In genomic region chr11:87108755-87109518, GRCm38 (mm10) we compare ENCODE assay signal across 8 mouse cellular contexts. TPM values are rescaled to one million over a fixed set of nuclear protein-coding genes. Genes with fewer than 3 reads are reported as not detected.
A peak's percentile ranks its signal among the peaks of the same experiment; 100 is the strongest.
DNase-seq lines count a peak whose midpoint lies in the region; ATAC-seq lines count a peak whose summit lies in the region.

Gene Ska2 (plus strand): TSS chr11:87109234.

- H3K9ac ChIP-seq in heart, embryonic 14.5 days (ENCODE audit: low read length) = peak within 1 kb of the TSS; percentile 86
- H3K9ac ChIP-seq in liver, embryonic 13.5 days = peak within 1 kb of the TSS; percentile 96
- peak within 1 kb of the TSS; percentile 86 for H3K9ac ChIP-seq in stomach, embryonic 16.5 days (ENCODE audit: low read length)

- peaks cover 43% of the 10 kb centered on the region for H3K36me3 ChIP-seq in heart, embryonic 14.5 days (ENCODE audit: control insufficient read depth, insufficient read depth, low read length)
- peaks cover 40% of the 10 kb centered on the region for H3K36me3 ChIP-seq in liver, embryonic 13.5 days
- no peaks in the 10 kb centered on the region for H3K36me3 ChIP-seq in stomach, embryonic 16.5 days (ENCODE audit: control insufficient read depth, insufficient read depth, low read length)

- DNase-seq in c-Kit-negative CD71-positive TER-119-positive erythroid progenitor cells, embryonic 14.5 days (ENCODE audit: low read depth, low spot score) = peak; percentile 99
- peak; percentile 100 for DNase-seq in fibroblast of lung, adult 2 months (ENCODE audit: low read depth)
- DNase-seq in kidney, postnatal 14 days = peak; percentile 98
- peak; percentile 97 for DNase-seq in liver, embryonic 13.5 days
- peak; percentile 96 for DNase-seq in neural tube, embryonic 10.5 days (ENCODE audit: extremely low spot score, low spot score)

- H3K9me3 ChIP-seq in heart, embryonic 14.5 days (ENCODE audit: control insufficient read depth, low read length) = no peaks in the 10 kb centered on the region
- H3K9me3 ChIP-seq in liver, embryonic 13.5 days (replicated peaks) = no peaks in the 10 kb centered on the region
- no peaks in the 10 kb centered on the region for H3K9me3 ChIP-seq in stomach, embryonic 16.5 days (replicated peaks; ENCODE audit: control insufficient read depth, low read length)

- H3K4me2 ChIP-seq in heart, embryonic 14.5 days (ENCODE audit: low read length) = peak within 1 kb of the TSS; percentile 75
- peak within 1 kb of the TSS; percentile 72 for H3K4me2 ChIP-seq in liver, embryonic 13.5 days
- H3K4me2 ChIP-seq in stomach, embryonic 16.5 days (ENCODE audit: low read depth, low read length) = peak within 1 kb of the TSS; percentile 68

- H3K27ac ChIP-seq in heart, embryonic 14.5 days (replicated peaks in 1 of 2; ENCODE audit: control insufficient read depth in 1 of 2, insufficient read depth in 1 of 2, low read depth in 2 of 2, low read length in 2 of 2) = peak within 1 kb of the TSS; percentile 93 to 97
- peak within 1 kb of the TSS; percentile 88 for H3K27ac ChIP-seq in liver, embryonic 13.5 days
- H3K27ac ChIP-seq in stomach, embryonic 16.5 days (ENCODE audit: low read length) = peak within 1 kb of the TSS; percentile 96

- peak within 1 kb of the TSS; percentile 75 to 87 for H3K4me3 ChIP-seq in heart, embryonic 14.5 days (ENCODE audit: control insufficient read depth in 1 of 2, insufficient read depth in 1 of 2, low read depth in 1 of 2, low read length in 2 of 2)
- H3K4me3 ChIP-seq in liver, embryonic 13.5 days (replicated peaks) = peak within 1 kb of the TSS; percentile 96
- H3K4me3 ChIP-seq in stomach, embryonic 16.5 days (replicated peaks; ENCODE audit: low read length) = peak within 1 kb of the TSS; percentile 68

- whole genome bisulfite sequencing in heart, embryonic 14.5 days = under 1% methylated on average over 40 of the region's 40 CpGs
- WGBS in liver, embryonic 13.5 days (ENCODE audit: insufficient replicate concordance) = under 1% methylated on average over 40 of the region's 40 CpGs
- under 1% methylated on average over 40 of the region's 40 CpGs for WGBS in stomach, embryonic 16.5 days

- ATAC-seq in CD4-positive, CD25-positive, alpha-beta regulatory T cell, adult 4 months = peak; percentile 90
- ATAC-seq in heart, embryonic 14.5 days (ENCODE audit: insufficient number of reproducible peaks, insufficient read depth, low FRiP score, low read depth) = peak; percentile 99
- ATAC-seq in liver, embryonic 13.5 days (ENCODE audit: low read depth) = peak; percentile 96
- peak; percentile 99 for ATAC-seq in stomach, embryonic 16.5 days (ENCODE audit: insufficient read depth, low FRiP score)

- H3K27me3 ChIP-seq in heart, embryonic 14.5 days (ENCODE audit: control insufficient read depth, insufficient read depth, low read length) = no peaks in the 10 kb centered on the region
- no peaks in the 10 kb centered on the region for H3K27me3 ChIP-seq in liver, embryonic 13.5 days
- H3K27me3 ChIP-seq in stomach, embryonic 16.5 days (ENCODE audit: control insufficient read depth, insufficient read depth, low read length) = no peaks in the 10 kb centered on the region

- H3K4me1 ChIP-seq in heart, embryonic 14.5 days (ENCODE audit: control insufficient read depth in 2 of 2, insufficient read depth in 2 of 2, low read length in 2 of 2) = peaks cover 0 to 14% of the 10 kb centered on the region in 2 experiments; a peak in 2 of 4 replicates
- peaks cover 31% of the 10 kb centered on the region for H3K4me1 ChIP-seq in liver, embryonic 13.5 days (replicated peaks)
- peaks cover 9% of the 10 kb centered on the region for H3K4me1 ChIP-seq in stomach, embryonic 16.5 days (ENCODE audit: control insufficient read depth, insufficient read depth, low read length)

RNA-seq across cellular contexts. Expression of gene Ska2, which starts in this region (rescaled TPM):
- 10 to 100 TPM; 12.6 to 12.8 TPM for polyA plus RNA-seq in CD4-positive, CD25-positive, alpha-beta regulatory T cell, adult 4 months (2017; shearing (Covaris generic))
- 61.1 and 65.3 TPM in 2 replicates for polyA plus RNA-seq in heart, embryonic 14.5 days (2014; fragmentation: Nextera tagmentation; extraction: Ambion mirVana)
- polyA plus RNA-seq in liver, embryonic 13.5 days (2015; fragmentation: Nextera tagmentation; extraction: Ambion mirVana) = 26.8 and 36.6 TPM in 2 replicates
- polyA plus RNA-seq in stomach, embryonic 16.5 days (2015; fragmentation: Nextera tagmentation; extraction: Ambion mirVana) = 42.4 and 47.2 TPM in 2 replicates

Comparison
In these comparisons a context has a peak if more than half of its experiments do, and no peak if none do; other contexts are left out.
1. Peak in every context shown above with its lines: DNase-seq, ATAC-seq, H3K4me3 ChIP-seq and H3K27ac ChIP-seq.